In the genomic region with DNA sequence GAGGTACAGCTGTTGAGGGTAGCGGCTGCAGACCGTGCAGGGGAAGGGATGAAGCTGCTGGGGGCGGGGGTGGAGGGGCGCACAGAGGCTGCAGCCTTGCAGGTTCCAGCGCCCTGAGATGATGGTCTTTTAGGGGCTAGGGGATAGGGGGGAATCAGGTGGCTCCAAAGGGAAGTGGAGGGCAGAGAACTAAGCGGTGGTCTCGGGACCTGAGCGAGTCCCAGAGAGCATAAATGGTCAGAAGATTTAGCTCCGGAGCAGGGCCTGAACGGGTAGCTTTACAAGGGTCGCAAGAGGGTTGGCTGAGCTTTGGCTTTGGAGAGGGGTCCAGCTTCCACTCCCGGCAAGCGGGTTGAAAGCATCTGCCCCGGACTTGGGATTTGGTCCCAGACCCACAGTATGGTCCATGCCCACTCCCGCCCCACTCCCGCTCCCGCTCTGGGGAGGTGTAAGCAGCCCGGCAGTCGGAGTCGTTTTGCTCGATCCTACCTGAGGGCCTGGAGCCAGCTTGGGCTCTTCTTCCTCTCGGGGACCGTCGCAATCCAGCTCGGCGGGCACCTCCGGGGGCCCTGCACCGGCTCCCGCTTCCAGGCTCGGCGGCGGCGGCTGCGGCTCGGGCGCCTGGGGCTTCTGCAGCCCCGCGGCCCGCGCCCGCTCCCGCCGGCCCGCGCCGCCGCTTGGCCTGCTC, we compare ENCODE assay signal across 8 mouse cellular contexts. TPM values are rescaled to one million over a fixed set of nuclear protein-coding genes. Genes with fewer than 3 reads are reported as not detected.
DNase-seq lines count a peak whose midpoint lies in the region; ATAC-seq and TF ChIP-seq lines count a peak whose summit lies in the region.

No protein-coding gene starts in this region.

- no peak for TF ChIP-seq CTCF in liver, adult 2 months (IDR thresholded peaks at IDR 0.05; ENCODE audit: low read depth, low read length)

- ATAC-seq in frontal cortex, adult (ENCODE audit: low TSS enrichment), result peak; percentile 49

- H3K27ac ChIP-seq in liver, adult 2 months (replicated peaks; ENCODE audit: insufficient read depth, low read depth, low read length), result peak overlapping the region; percentile 31; the same call in 1 of the 2 replicates

- H3K79me2 ChIP-seq in liver, adult 2 months (ENCODE audit: control insufficient read depth, insufficient read depth, low read length), result peaks cover 26% of the 10 kb centered on the region

- peak overlapping the region; percentile 90 for H3K4me3 ChIP-seq in liver, adult 2 months (ENCODE audit: insufficient read depth, low read depth, low read length)

- H3K4me1 ChIP-seq in liver, adult 2 months (ENCODE audit: control insufficient read depth, insufficient read depth, low read length), result peaks cover 6% of the 10 kb centered on the region

- peak; percentile 51 for DNase-seq in urinary bladder, postnatal 14 days (ENCODE audit: low spot score)
- DNase-seq in urinary bladder, postnatal 10 days (ENCODE audit: low spot score), result no peak
- DNase-seq in cerebellum, adult 9-10 months, result peak; percentile 59
- peak; percentile 43 for DNase-seq in induced T-regulatory cell, adult 2 months (ENCODE audit: low read depth)
- peak; percentile 13 for DNase-seq in liver, adult 2 months (ENCODE audit: extremely low read depth, low read depth, low spot score)
- peak; percentile 6 to 7 for DNase-seq in natural killer cell, adult 2 months (ENCODE audit: low spot score in 2 of 2)
- peak; percentile 30 for DNase-seq in yolk sac, embryonic 10.5 days (ENCODE audit: low spot score)

- no peaks in the 10 kb centered on the region for H3K27me3 ChIP-seq in liver, adult 2 months (ENCODE audit: control insufficient read depth, insufficient read depth, low read length)

- WGBS in liver, adult 2 months, result 3% methylated on average over 42 of the region's 47 CpGs

- no peak for TF ChIP-seq POLR2A in liver, adult 2 months (IDR thresholded peaks at IDR 0.05; ENCODE audit: extremely low read depth, insufficient read depth, low read length)

- H3K36me3 ChIP-seq in liver, adult 2 months (ENCODE audit: control insufficient read depth, insufficient read depth, low read length), result peaks cover 1% of the 10 kb centered on the region; the same call in 1 of the 2 replicates

- H3K9ac ChIP-seq in liver, adult 2 months (ENCODE audit: low read depth, low read length), result peak overlapping the region; percentile 96

RNA-seq across cellular contexts. Expression of a gene that starts 0.5 kb away (rescaled TPM):
- total RNA-seq in liver, adult 2 months (2014; rRNA removed), result 11.1 and 11.7 TPM in 2 replicates
- 39.9 and 67.8 TPM in 2 replicates for polyA plus RNA-seq in liver, adult 2 months (2012; rRNA removed)

RNA-seq across cellular contexts. Expression of a gene that starts 3.1 kb away (rescaled TPM):
- total RNA-seq in liver, adult 2 months (2014; rRNA removed), result 45.2 and 45.5 TPM in 2 replicates
- 45.5 and 62.2 TPM in 2 replicates for polyA plus RNA-seq in liver, adult 2 months (2012; rRNA removed)

RNA-seq across cellular contexts. Expression of a gene that starts 29.3 kb away (rescaled TPM):
- total RNA-seq in liver, adult 2 months (2014; rRNA removed), result 7.9 and 9.2 TPM in 2 replicates
- polyA plus RNA-seq in liver, adult 2 months (2012; rRNA removed), result 12.3 and 14.8 TPM in 2 replicates

RNA-seq across cellular contexts. Expression of a gene that starts 34.0 kb away (rescaled TPM):
- total RNA-seq in liver, adult 2 months (2014; rRNA removed), result 30.1 and 35.4 TPM in 2 replicates
- 38.8 and 39.9 TPM in 2 replicates for polyA plus RNA-seq in liver, adult 2 months (2012; rRNA removed)

RNA-seq across cellular contexts. Expression of a gene that starts 41.3 kb away (rescaled TPM):
- total RNA-seq in liver, adult 2 months (2014; rRNA removed), result 0.46 and 0.94 TPM in 2 replicates
- 2.5 and 5.2 TPM in 2 replicates for polyA plus RNA-seq in liver, adult 2 months (2012; rRNA removed)
